In genomic region chr4:118543592-118544260, GRCm38 (mm10) we compare ENCODE assay signal across 9 mouse cellular contexts. TPM values are rescaled to one million over a fixed set of nuclear protein-coding genes. Genes with fewer than 3 reads are reported as not detected.
DNase-seq lines count a peak whose midpoint lies in the region; ATAC-seq and TF ChIP-seq lines count a peak whose summit lies in the region.
"Had no signal": no experiment of that assay in that cellular context is flagged by ENCODE, and none has a peak within 500 bp of the region (broad histone marks: within the 10 kb centered on the region; RNA-seq: fewer than 3 reads in every experiment).

TSS of gene Tmem125 (minus strand) at chr4:118544044.

- peaks cover 6% of the 10 kb centered on the region for H3K4me1 ChIP-seq in forebrain, embryonic 15.5 days
- H3K4me1 ChIP-seq in liver, embryonic 11.5 days (replicated peaks; ENCODE audit: control insufficient read depth, insufficient read depth, low read length): 0 out of 2 replicates have a peak, but pooled peaks cover 2% of the 10 kb centered on the region
- no peaks in the 10 kb centered on the region for H3K4me1 ChIP-seq in midbrain, postnatal 0 days (ENCODE audit: insufficient read depth, low read length)

- no peak within 1 kb of the TSS for H3K27ac ChIP-seq in forebrain, embryonic 15.5 days (replicated peaks)
- H3K27ac ChIP-seq in liver, embryonic 11.5 days (ENCODE audit: low read depth, low read length): peak within 1 kb of the TSS; percentile 54; the same call in 1 of the 2 replicates
- no peak within 1 kb of the TSS for H3K27ac ChIP-seq in midbrain, postnatal 0 days (ENCODE audit: low read depth, low read length)
- H3K27ac ChIP-seq: macrophage had no signal

- H3K9ac ChIP-seq in forebrain, embryonic 15.5 days (replicated peaks): no peak within 1 kb of the TSS
- peak within 1 kb of the TSS; percentile 42 for H3K9ac ChIP-seq in liver, embryonic 11.5 days (ENCODE audit: low read depth, low read length)
- H3K9ac ChIP-seq in midbrain, postnatal 0 days (replicated peaks; ENCODE audit: low read length, poor library complexity, severe bottlenecking): peak within 1 kb of the TSS; percentile 20; the same call in 1 of the 2 replicates

- H3K4me2 ChIP-seq in forebrain, embryonic 15.5 days (replicated peaks): peak within 1 kb of the TSS; percentile 44
- peak within 1 kb of the TSS; percentile 76 for H3K4me2 ChIP-seq in liver, embryonic 11.5 days
- peak within 1 kb of the TSS; percentile 53 for H3K4me2 ChIP-seq in midbrain, postnatal 0 days (ENCODE audit: low read depth, low read length, poor library complexity, severe bottlenecking)

- H3K27me3 ChIP-seq in forebrain, embryonic 15.5 days: no peaks in the 10 kb centered on the region
- no peaks in the 10 kb centered on the region; the same call in 1 of the 2 replicates for H3K27me3 ChIP-seq in liver, embryonic 11.5 days (replicated peaks; ENCODE audit: control insufficient read depth, insufficient read depth, low read length)
- peaks cover 4% of the 10 kb centered on the region; the same call in 1 of the 2 replicates for H3K27me3 ChIP-seq in midbrain, postnatal 0 days (ENCODE audit: insufficient read depth, low read length)

- 2% methylated on average over 24 of the region's 24 CpGs for WGBS in forebrain, embryonic 15.5 days
- 3% methylated on average over 24 of the region's 24 CpGs for WGBS in liver, embryonic 11.5 days
- WGBS in midbrain, postnatal 0 days: 4% methylated on average over 24 of the region's 24 CpGs

- H3K36me3 ChIP-seq in forebrain, embryonic 15.5 days: no peaks in the 10 kb centered on the region
- H3K36me3 ChIP-seq in liver, embryonic 11.5 days (ENCODE audit: control insufficient read depth, insufficient read depth, low read length): no peaks in the 10 kb centered on the region
- H3K36me3 ChIP-seq in midbrain, postnatal 0 days (ENCODE audit: insufficient read depth, low read length): no peaks in the 10 kb centered on the region

- no peak for TF ChIP-seq CTCF in midbrain, postnatal 0 days (IDR thresholded peaks at IDR 0.05)

- DNase-seq in adrenal gland, adult (ENCODE audit: inconsistent age in 2 of 2, low spot score in 1 of 2): peak; percentile 64 to 84
- no peak for DNase-seq in adrenal gland, postnatal 4 days (ENCODE audit: low spot score in 2 of 2)
- peak; percentile 77 for DNase-seq in adrenal gland, adult 2 months
- peak; percentile 21 for DNase-seq in induced T-regulatory cell, adult 2 months (ENCODE audit: low read depth)
- peak; percentile 50 for DNase-seq in liver, embryonic 11.5 days (ENCODE audit: low spot score)
- DNase-seq in midbrain, postnatal 0 days (ENCODE audit: low spot score): no peak
- DNase-seq in thymus, postnatal 4 days: peak; percentile 76

- peaks cover 4% of the 10 kb centered on the region; the same call in 1 of the 2 replicates for H3K9me3 ChIP-seq in forebrain, embryonic 15.5 days
- H3K9me3 ChIP-seq in liver, embryonic 11.5 days (ENCODE audit: control insufficient read depth, low read length): no peaks in the 10 kb centered on the region
- H3K9me3 ChIP-seq in midbrain, postnatal 0 days (ENCODE audit: low read length): no peaks in the 10 kb centered on the region

- ATAC-seq in forebrain, embryonic 15.5 days (replicated peaks): no peak
- ATAC-seq in liver, embryonic 11.5 days (replicated peaks; ENCODE audit: low FRiP score): peak; percentile 82
- peak; percentile 38; the same call in 1 of the 2 replicates for ATAC-seq in midbrain, postnatal 0 days (ENCODE audit: low FRiP score)

- peak within 1 kb of the TSS; percentile 25 for H3K4me3 ChIP-seq in forebrain, embryonic 15.5 days
- H3K4me3 ChIP-seq in liver, embryonic 11.5 days (ENCODE audit: low read depth, low read length): peak within 1 kb of the TSS; percentile 45
- H3K4me3 ChIP-seq in midbrain, postnatal 0 days (ENCODE audit: low read depth, low read length): peak within 1 kb of the TSS; percentile 26

RNA-seq across cellular contexts. Expression of gene Tmem125, which starts in this region (rescaled TPM):
- total RNA-seq in adrenal gland, postnatal 4 days (2021): 1 to 10 TPM; 1.2 to 1.9 TPM
- total RNA-seq in adrenal gland, adult 2 months (2021): under 1 TPM in 1 of 2 experiments, not detected in 1; 0.21 TPM
- 0.17 and 0.33 TPM in 2 replicates for polyA plus RNA-seq in adrenal gland, adult 2 months (2012; rRNA removed)
- 0.09 and 0.27 TPM in 2 replicates for polyA plus RNA-seq in forebrain, embryonic 15.5 days (2015; fragmentation: Nextera tagmentation; extraction: Ambion mirVana)
- 0.70 and 0.94 TPM in 2 replicates for polyA plus RNA-seq in liver, embryonic 11.5 days (2014; fragmentation: Nextera tagmentation; extraction: Ambion mirVana)
- 0.19 and 0.22 TPM in 2 replicates for total RNA-seq in midbrain, postnatal 0 days (2014; rRNA removed)
- polyA plus RNA-seq in midbrain, postnatal 0 days (2015; fragmentation: Nextera tagmentation; extraction: Ambion mirVana): 0.14 and 0.23 TPM in 2 replicates
- polyA plus RNA-seq: macrophage had no signal

Comparison
In these comparisons a context has a peak if more than half of its experiments do, and no peak if none do; other contexts are left out.
1. DNase-seq: peak in adrenal gland, adult (2 of 2), induced T-regulatory cell, adult 2 months (single experiment) and thymus, postnatal 4 days (single experiment); none in adrenal gland, postnatal 4 days (0 of 2) and midbrain, postnatal 0 days (single experiment).
2. Peak in DNase-seq in adrenal gland, adult 2 months; RNA of the gene not detected or under 1 TPM.
3. Peak in DNase-seq, ATAC-seq, H3K4me3 ChIP-seq, H3K27ac ChIP-seq, H3K9ac ChIP-seq and H3K4me2 ChIP-seq in liver, embryonic 11.5 days; RNA of the gene not detected or under 1 TPM.
4. Peak in ATAC-seq, H3K4me3 ChIP-seq, H3K9ac ChIP-seq and H3K4me2 ChIP-seq in midbrain, postnatal 0 days; RNA of the gene not detected or under 1 TPM.
5. Peak in every context shown above with its lines, with median percentiles within 50 percentile points of each other: H3K4me2 ChIP-seq and H3K4me3 ChIP-seq.